16 mouse cellular contexts compared by ENCODE assay signal in the genomic region with DNA sequence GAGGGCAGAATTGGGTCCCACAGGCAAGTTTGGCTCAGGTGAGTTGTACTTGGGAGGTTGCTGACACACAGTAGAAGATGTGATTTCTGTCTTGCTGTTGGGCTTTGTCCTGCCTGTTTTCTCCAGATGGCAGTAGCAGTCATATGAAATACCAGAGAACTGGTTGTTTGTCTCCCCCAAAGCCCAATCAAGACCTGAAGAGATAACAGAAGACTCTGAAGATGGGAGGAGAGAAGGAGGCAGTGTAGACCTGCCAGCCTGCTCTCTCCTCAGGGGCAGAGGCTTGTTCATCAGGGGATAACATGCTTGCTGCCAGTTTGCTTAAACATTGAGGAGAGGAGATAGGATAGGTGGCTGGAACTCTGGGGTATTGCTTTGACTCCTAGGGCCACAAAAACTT. TPM values are rescaled to one million over a fixed set of nuclear protein-coding genes. Genes with fewer than 3 reads are reported as not detected.
"Had no signal": no experiment of that assay in that cellular context is flagged by ENCODE, and none has a peak within 500 bp of the region (broad histone marks: within the 10 kb centered on the region; RNA-seq: fewer than 3 reads in every experiment).

No protein-coding gene starts in this region.

- H3K27ac ChIP-seq: liver, embryonic 12.5 days; liver, embryonic 14.5 days; midbrain, embryonic 10.5 days; midbrain, embryonic 12.5 days; neural tube, embryonic 13.5 days; neural tube, embryonic 15.5 days; stomach, embryonic 15.5 days; stomach, postnatal 0 days had no signal

- H3K4me1 ChIP-seq: midbrain, embryonic 10.5 days; midbrain, embryonic 12.5 days; neural tube, embryonic 13.5 days; neural tube, embryonic 15.5 days; stomach, embryonic 15.5 days had no signal

- DNase-seq: lung, adult 18-20 months; lung, embryonic 14.5 days; lung, postnatal 10 days; lung, postnatal 4 days; right cerebral cortex, postnatal 14 days; thymus, adult 2 months; thymus, postnatal 25 days had no signal

- H3K4me3 ChIP-seq: liver, embryonic 12.5 days; midbrain, embryonic 10.5 days; midbrain, embryonic 12.5 days; myocyte; neural tube, embryonic 13.5 days; neural tube, embryonic 15.5 days; stomach, embryonic 15.5 days had no signal

- H3K27me3 ChIP-seq: liver, embryonic 12.5 days; midbrain, embryonic 12.5 days; neural tube, embryonic 13.5 days; neural tube, embryonic 15.5 days; stomach, embryonic 15.5 days had no signal

- H3K36me3 ChIP-seq: liver, embryonic 12.5 days; midbrain, embryonic 10.5 days; midbrain, embryonic 12.5 days; neural tube, embryonic 13.5 days; neural tube, embryonic 15.5 days; stomach, embryonic 15.5 days had no signal

RNA-seq across cellular contexts. Expression of a gene that starts 54.0 kb away (rescaled TPM):
- polyA plus RNA-seq: myocyte had no signal
